Mouse (Mus musculus): Measurements from ENCODE around the gene Elfn2. TPM values are rescaled to one million over a fixed set of nuclear protein-coding genes. Genes with fewer than 3 reads are reported as not detected.

Gene Elfn2
- polyA plus RNA-seq (2012; rRNA removed) = 2.5 and 2.7 TPM in 2 replicates

GRCm38 (mm10) chr15:78718290-78719250, at the start of gene Elfn2:
Gene Elfn2, minus strand, starts transcription at chr15:78718771.

Other genes with a start within 250 kb of the Elfn2 start
- gene Il2rb, start 223.5 kb downstream of the Elfn2 start, polyA plus RNA-seq (2012; rRNA removed) = 3.0 and 5.5 TPM in 2 replicates
- gene C1qtnf6, start 187.4 kb downstream of the Elfn2 start, polyA plus RNA-seq (2012; rRNA removed) = 58.7 and 70.4 TPM in 2 replicates
- gene Sstr3, start 174.1 kb downstream of the Elfn2 start, polyA plus RNA-seq (2012; rRNA removed) = 0.73 and 1.5 TPM in 2 replicates
- 87.5 and 100 TPM in 2 replicates for gene Rac2, start 146.0 kb downstream of the Elfn2 start, polyA plus RNA-seq (2012; rRNA removed)
- 15.9 and 17.1 TPM in 2 replicates for gene Cyth4, start 121.7 kb downstream of the Elfn2 start, polyA plus RNA-seq (2012; rRNA removed)
- gene Mfng, start 54.7 kb upstream of the Elfn2 start, polyA plus RNA-seq (2012; rRNA removed) = 7.6 and 8.6 TPM in 2 replicates
- 45.0 and 60.9 TPM in 2 replicates for gene Card10, start 84.3 kb upstream of the Elfn2 start, polyA plus RNA-seq (2012; rRNA removed)
- gene Cdc42ep1, start 123.9 kb upstream of the Elfn2 start, polyA plus RNA-seq (2012; rRNA removed) = 54.3 and 54.8 TPM in 2 replicates
- 1.9 and 6.0 TPM in 2 replicates for gene Lgals2, start 136.8 kb upstream of the Elfn2 start, polyA plus RNA-seq (2012; rRNA removed)
- 109 and 116 TPM in 2 replicates for gene Gga1, start 158.4 kb upstream of the Elfn2 start, polyA plus RNA-seq (2012; rRNA removed)
- 0.06 TPM in 1 of 2 replicates, not detected in the other for gene Gm49510, start 180.9 kb upstream of the Elfn2 start, polyA plus RNA-seq (2012; rRNA removed)
- 42.6 and 48.1 TPM in 2 replicates for gene Sh3bp1, start 181.0 kb upstream of the Elfn2 start, polyA plus RNA-seq (2012; rRNA removed)
- gene Pdxp, start 195.1 kb upstream of the Elfn2 start, polyA plus RNA-seq (2012; rRNA removed) = 5.3 and 6.6 TPM in 2 replicates
- 219 and 244 TPM in 2 replicates for gene Lgals1, start 208.0 kb upstream of the Elfn2 start, polyA plus RNA-seq (2012; rRNA removed)
- 15.3 and 19.0 TPM in 2 replicates for gene Nol12, start 216.2 kb upstream of the Elfn2 start, polyA plus RNA-seq (2012; rRNA removed)
- 68.7 and 72.3 TPM in 2 replicates for gene Triobp, start 229.0 kb upstream of the Elfn2 start, polyA plus RNA-seq (2012; rRNA removed)

Data from colon, adult 2 months (tissue).